Mouse (Mus musculus) lung, postnatal 10 days (tissue): ENCODE measurements around the gene Eef1akmt3.
A peak's percentile ranks its signal among the peaks of the same experiment; 100 is the strongest.
"Not testable (repeated sequence)": the region's sequence is repeated elsewhere in the genome, so short reads cannot be mapped to it uniquely, and the experiment has no call there.

Source experiments
- DNase-seq: peaks from one replicate; pipeline ENCODE4 v3.0.0; 2021

Eef1akmt3 gene

DNA sequence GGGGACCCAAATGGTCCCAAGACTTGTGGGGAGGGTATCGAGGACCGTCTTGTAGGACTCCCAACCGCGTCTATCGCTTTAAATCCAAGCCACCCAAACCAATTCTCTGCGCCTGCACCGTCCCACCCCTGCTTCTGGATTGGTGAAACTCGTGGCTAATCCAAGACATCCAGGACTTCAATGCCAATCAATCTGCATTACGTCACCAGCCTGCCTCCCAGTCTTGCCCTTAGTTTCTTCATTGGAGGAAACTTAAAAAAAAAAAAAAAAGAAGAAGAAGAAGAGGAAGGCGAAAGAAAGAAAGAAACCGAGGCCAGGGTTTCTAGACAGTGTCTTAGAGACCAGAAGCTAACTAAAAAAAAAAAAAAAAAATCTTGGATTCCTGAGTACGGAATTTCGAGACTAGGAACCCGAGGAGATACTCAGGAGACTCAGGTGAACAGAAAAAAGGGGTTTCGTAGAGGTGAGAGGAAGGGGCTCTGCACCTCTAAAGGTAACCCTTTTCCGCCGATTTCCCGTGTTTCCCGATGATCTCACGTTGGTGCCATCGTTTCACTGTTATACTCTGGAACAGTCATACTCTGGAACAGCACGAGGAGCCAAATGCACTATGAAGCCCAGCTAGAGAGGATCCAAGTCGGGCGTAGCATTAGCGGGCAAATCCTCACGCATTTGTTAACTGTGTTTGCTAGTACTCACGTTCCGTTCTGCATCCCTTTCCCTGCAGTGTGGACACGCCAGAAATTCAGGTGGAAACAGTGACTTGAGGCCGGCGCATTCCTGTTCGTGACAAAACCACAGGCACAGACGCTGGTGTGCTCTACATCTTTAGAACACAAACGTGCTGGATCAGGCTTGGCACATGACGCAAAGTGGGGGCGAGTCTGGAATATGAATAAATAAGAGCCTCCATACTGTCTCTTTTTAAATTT lies 29.1 kb upstream of the Eef1akmt3 start, which contains the start of gene Tspan31:
TSS of gene Tspan31 (minus strand) at position 75 of the 932 bp plus-strand sequence.
- peak; percentile 96 for DNase-seq

DNA sequence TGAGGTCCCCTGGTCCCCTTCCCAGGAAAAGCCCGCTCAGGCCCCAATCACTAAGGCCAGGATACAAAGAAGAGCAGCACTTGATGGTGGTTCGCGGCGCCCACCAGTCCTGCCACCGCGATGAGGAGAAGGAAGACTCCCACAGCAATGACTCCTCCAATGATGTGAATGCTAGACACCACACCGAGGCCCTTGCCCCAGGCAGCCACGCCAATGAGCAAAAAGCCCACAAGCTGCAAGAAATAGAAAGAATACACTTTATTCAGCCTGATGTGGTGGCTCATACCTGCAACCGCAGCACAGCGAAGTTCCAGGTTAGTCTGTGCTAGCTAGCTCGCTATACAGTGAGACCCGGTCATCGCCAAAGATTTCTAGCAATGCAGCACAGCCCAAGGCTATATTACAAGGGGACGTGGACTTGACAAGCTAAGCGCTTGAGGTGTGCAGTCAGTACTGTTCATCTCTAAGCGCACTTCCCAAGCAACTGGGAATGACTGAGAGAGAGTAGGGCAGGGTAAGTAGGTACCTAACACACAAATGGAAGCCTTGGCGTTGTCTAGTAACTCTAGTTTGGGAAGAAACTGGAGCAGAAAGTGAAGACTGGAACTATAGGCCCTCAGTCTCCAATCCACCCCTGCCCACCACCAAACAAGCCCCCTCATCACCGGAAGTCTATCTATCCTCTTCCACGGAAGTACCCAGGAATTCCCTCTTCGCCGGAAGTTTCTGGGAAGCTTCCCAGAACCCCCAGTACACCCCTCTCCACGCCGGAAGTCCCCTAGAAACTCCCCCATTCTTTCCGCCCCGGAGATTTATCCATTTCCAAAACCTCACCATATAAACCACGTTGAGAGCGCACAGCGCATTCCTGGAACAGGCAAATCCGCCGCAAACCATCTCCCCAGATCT lies 28.2 kb upstream of the Eef1akmt3 start:
- no peak for DNase-seq

DNA sequence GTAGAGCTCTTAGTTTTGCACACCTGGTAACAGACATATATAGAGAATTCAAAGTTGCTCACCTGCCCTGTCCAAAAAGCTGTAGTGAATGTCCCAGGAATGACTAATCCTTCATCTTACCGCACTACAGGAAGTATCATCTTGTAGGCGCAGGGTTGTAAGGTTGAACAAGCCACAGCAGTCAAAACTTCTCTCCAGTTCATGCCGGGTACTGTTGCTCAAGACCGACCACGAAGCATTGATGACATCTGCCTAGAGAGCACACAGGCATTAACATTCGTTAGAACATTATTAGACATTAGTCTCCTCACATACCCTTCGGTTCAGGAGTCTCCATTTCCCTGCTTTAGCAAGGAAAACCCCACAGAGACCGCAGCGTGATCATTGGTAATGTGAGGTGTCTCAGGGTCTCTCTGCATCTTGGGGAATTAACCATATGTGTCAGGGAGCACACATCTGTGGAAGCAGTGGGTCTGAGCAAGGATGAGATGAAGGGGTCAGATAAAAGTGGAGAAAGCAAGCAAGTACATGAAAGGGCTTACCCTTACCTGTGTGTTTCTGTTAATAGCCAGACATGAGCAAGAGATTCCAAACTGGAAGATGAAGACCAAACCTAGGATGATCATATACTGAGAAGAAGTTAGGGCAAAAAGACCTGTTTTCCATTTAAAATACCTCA lies 27.2 kb upstream of the Eef1akmt3 start:
- DNase-seq = no peak

DNA sequence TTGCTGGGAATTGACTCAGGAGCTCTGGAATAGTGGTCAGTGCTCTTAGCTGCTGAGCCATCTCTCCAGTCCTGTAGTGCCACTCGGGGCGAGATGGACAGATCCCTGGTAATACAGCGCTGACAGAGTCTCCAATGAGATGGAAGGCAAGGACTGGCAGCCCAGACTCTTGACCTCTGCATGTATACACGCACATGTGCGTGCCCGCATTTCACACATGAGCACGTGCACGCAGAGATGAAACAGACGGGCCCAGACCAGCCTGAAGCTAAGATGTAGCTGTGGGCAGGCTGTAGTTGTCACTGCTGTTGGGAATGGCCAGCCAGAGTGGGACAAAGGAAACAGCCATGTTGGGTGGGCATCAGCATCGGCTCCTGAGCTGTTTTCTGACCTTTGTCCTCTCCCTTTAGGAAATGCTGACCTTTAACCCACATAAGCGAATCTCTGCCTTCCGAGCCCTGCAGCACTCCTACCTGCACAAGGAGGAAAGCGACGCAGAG lies 25.3 kb upstream of the Eef1akmt3 start:
- no peak for DNase-seq

DNA sequence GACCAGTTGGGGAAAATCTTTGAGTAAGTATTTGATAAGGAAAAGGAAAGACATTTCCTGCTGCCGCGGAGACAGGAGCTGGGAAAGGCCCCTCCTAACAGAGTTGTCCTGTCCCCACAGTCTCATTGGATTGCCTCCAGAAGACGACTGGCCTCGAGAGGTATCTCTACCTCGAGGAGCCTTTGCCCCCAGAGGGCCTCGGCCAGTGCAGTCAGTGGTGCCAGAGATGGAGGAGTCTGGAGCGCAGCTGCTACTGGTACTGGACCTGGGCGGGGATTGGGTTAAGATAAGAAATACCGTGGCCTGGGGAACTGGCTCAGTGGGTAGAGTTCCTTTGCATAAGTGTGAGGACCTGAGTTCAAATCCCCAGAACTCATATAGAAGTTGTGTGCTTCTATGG lies 24.7 kb upstream of the Eef1akmt3 start:
- DNase-seq = no peak

DNA sequence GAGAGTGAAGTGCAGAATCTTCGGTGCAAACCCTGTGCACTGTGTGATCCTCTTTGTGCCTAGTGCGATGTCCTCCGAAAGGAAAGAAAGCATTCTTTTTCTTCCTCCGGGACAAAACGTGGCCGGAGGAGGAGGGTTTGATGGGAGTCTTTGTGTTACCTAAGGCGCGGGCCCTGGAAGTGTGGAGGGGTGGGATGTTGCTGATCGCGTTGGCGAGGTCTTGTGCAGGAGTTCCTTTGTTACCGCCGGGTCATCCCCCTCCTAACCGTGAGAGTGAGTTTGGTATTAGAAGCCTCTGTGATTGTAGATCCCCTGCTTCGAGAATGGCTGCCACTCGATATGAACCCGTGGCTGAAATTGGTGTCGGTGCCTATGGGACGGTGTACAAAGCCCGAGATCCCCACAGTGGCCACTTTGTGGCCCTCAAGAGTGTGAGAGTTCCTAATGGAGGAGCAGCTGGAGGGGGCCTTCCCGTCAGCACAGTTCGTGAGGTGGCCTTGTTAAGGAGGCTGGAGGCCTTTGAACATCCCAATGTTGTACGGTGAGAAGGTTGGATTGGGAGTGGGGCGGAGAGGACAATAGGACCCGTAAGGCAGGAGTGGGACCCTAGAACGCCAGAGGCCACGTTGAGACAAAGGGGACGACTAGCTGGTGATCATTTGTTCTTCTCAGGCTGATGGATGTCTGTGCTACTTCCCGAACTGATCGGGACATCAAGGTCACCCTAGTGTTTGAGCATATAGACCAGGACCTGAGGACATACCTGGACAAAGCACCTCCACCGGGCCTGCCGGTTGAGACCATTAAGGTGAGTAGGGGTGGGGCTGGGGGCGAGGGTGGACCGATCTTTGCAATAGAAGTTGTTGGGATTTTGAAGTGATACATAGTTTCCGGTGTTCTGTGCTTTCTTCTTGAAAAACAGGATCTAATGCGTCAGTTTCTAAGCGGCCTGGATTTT lies 22.9 kb upstream of the Eef1akmt3 start:
- no peak for DNase-seq

DNA sequence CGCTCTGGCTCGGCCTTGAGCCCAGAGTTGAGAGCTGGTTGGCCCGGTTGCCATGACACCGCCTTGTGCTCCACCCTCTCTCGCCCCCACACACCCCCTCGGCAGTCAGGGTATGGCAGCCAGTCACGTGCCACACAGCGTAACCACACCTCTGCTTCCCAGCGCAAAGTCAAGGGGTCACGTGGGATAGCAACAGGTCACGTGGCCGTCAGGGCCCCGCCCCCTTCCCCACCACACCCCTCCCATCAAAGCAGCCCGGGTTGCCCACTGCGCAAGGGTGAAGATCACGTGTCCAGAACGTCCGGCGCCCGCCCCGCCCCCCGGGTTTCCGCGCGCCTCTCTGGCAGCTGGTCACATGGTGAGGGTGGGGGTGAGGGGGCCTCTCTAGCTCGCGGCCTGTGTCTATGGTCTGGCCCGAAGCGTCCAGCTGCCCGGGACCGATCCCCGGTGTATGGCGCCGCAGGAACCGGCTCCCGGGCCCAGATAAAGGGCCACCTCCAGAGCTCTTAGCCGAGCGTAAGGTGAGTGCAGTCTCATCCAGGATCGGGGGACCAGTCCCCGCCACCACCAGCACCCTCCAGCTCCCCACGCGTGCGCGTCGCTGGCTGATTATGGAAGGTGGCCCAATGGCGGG lies 22.0 kb upstream of the Eef1akmt3 start, which contains the start of gene Cdk4:
TSS of gene Cdk4 (plus strand) at position 296 of the 634 bp plus-strand sequence.
- DNase-seq = peak; percentile 98

DNA sequence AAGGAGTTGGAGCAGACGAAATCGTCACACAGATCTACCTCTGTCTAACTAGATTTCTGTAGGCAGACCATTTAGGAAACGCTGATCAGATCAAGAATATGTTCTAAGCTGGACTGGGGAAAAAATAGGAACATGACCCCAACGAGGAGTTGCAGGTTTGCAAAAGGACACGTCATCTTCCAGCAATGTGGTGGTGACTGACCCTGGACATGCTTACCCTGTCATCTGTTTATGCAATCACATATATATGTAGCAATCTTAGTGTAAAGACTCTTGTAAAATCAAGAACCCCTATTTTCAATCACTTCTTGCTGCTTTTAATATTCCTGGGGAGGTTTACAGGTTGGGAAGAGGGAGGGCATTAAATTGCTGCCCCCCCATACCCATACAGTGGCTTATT lies 21.2 kb upstream of the Eef1akmt3 start:
- no peak for DNase-seq

DNA sequence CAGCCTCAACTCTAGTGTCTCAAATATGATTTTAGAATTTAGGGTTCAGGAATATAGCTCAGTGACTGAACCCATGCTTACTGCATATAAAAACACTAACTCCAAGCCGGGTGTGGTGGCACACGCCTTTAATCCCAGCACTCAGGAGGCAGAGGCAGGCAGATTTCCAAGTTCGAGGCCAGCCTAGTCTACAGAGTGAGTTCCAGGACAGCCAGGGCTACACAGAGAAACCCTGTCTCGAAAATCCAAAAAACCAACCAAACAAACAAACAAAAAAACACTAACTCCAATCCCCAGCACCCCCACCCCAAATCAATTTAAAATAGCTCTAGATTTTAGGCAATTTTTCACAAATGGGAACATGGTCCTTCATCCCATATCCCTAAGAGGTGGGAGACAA lies 20.8 kb upstream of the Eef1akmt3 start:
- DNase-seq = not testable (repeated sequence)

DNA sequence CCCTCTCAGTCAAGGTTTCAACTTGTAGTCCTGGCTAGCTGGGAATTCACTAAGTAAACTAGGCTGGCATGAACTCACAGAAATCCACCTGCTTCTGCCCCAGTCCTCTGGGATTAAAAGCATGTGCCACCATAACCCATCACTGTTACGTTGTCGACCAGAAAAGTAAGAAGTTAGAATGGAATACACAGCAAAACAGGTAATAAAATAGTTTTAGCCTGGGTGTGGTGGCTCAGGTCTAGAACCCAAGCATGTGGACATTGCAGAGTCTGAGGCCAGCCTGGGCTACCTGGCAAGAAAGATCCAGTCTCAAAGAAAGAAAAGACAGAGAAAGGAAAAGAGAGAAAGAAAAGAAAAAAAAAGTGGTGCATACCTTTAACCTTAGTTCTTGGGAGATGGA lies 20.2 kb upstream of the Eef1akmt3 start:
- no peak for DNase-seq

DNA sequence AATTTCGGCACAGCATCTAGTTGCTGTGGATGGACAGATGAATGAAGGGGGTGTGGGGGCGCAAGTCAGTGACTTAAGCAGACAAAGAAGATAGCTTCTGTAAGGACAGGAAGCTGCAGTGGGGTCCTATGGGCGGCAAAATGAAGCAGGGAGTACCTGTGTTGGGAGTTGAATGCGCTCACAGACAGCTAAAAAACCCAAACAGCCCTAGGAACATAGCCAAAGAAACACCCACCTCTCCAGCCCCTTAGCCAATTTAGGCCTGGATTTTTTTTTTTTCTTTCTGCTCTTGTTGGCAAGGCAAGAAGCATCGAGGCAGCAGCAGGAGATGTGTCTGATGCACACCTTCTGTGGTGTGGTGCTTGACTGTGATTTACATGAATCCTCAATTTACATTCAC lies 19.8 kb upstream of the Eef1akmt3 start:
- no peak for DNase-seq

DNA sequence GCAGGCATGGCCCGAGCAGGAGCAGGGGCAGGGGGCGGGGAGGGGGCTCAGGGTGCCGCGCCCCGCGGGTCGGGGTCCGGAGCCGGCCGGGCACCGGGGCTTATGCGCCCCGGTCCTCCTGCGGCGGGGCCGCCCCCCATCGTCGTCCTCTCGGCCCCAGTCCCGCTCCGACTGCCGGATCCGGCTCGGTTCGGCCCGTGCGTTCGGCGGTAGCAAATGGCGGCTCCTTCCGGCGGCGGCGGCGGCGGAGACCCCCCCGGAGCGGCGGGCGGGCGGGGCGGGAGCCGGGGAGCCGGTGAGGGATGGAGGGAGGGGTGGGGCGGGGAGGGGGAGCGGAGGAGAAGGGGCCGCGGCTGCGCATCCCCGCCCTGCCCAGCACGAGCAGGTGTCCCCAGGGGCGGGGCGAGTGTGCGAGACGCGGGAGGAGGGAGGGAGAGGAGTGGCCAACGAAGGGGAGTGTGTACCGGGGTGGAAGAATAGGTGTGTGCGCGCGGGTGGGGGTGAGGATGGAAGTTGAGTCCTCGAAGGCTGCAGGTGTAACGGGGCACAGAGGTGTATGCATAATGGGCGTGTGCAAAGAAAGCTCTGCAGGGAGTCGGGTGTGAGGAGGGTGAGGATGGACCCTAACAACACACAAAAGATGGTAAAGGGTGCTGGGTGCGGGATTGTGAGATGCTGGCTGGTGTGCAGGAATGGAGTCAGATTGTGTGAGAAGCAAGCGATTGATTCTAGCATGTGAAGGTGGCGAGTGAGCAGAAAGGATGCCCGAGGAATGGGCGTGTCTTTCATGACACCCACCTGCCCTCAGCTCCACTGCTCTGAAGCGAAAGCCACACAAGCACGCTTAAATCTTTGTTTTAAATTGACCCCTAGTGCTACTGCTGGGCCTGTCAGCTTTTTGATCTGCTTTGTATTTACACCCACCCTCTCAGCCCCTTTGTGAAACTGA lies 18.9 kb upstream of the Eef1akmt3 start, which contains the start of gene March9:
TSS of gene March9 (minus strand) at position 217 of the 949 bp plus-strand sequence.
- peak; percentile 80 for DNase-seq

DNA sequence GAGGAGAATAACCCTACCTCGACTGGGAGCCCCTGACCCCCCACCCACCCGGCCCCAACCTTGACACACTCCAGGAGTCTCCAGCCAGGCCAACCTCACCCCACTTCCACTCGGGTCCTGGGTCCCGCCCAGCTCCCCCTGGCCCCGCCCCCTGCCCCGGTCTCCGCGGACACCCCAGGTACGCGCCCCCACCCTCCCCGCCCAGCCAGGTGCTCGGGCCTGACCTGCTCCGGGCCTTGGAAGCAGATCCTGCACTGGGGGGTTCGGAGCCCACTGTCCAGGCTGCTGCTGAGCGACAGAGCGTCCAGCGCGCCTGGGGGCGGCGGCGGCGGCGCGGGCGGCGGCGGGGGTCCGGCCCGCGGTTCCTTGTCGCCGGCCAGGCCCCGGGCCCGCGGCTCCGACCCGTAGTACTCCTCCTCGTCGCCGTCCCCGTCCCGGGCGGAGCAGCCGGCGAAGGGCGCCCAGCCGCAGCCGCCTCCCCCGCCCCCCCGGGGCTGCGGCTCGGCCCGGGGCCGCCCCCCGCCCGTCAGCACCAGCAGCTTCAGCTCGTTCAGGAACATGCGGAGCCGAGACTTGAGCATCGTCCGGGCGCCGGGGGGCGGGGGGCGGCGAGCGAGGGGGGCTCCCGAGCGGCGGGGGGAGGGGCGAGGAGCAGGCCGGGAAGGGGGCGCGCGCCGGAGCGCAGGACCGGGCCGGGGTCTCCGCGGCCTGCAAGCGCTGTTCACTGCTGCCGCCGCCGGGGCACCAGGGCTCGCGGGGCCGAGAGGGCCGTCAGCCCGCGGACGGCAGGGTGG lies 18.1 kb upstream of the Eef1akmt3 start:
- DNase-seq = no peak

DNA sequence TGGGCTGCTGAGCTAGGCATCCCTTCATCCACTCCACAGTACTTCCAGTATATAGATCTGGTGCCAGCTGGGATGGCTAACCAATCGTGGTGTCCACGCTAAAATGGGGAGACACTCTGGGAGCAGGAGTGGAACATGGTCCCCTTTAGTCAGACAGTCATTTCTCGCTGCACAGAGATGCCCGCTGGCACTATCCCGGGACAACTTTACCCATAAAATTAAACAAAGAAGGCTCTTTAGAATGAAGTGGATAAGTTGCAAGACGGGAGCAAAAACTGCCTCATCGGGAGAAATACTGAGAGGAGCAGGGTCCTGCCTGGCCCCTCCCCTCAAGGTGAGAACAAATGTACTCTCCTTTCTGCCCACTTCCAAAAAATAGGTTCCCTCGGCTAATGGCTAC lies 17.4 kb upstream of the Eef1akmt3 start:
- DNase-seq = no peak

DNA sequence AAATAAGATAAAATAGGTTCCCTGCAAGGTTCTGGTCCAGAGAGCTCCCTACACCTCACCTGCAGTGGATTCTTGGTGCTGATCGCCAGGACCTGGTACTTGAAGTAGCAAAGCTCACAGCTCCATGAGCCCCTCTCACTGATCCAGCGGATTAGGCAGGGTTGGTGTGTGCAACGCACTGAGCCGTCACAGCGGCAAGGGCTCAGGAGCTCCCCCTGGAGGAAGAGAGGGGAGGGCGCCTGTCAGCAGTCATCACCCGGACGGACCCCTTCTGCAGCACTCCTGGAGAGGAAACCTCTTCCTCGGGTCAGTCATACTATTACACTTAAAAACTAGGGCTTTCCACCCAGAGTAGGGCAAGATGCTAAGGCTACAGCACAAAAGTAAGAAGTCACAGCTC lies 16.8 kb upstream of the Eef1akmt3 start:
- DNase-seq = peak; percentile 87

DNA sequence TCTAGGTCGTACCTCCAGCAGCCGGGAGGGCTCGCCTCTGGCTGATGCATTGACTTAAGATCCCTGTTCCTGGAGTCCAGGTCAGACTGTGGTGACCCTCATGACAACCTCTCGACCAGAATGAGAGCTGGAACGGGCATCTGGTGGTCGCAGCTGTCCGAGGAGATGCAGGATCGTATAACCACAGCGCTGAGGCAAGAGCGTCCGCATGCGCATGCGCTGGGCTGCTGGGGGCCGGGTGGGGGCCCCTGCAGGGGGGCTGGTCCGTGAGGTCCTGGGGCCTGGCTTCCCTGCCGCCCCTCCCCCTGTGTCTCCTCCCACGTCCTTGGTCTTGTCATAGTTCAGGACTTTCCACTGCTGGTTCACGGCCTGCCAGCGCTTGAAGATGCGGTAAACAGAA lies 15.2 kb upstream of the Eef1akmt3 start:
- no peak for DNase-seq

DNA sequence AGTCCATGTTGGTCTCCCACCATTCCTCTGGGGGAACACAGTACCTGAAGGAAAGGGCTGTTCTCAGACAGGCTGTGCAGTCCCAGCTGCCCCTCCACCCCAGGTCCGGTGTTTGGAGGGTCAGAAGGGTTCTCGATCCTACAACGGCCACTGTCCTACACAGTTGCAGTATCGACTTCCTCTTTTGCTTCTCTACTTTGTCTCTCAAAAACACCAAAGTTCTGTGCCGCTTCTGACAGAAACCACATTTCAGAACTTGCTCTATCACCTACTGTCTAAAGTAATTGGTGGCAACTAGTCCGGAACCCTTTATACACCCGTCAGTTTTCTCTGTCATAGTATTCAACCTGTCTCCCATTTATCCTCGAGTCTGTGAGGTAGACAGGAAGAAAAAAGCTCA lies 14.1 kb upstream of the Eef1akmt3 start:
- DNase-seq = no peak

DNA sequence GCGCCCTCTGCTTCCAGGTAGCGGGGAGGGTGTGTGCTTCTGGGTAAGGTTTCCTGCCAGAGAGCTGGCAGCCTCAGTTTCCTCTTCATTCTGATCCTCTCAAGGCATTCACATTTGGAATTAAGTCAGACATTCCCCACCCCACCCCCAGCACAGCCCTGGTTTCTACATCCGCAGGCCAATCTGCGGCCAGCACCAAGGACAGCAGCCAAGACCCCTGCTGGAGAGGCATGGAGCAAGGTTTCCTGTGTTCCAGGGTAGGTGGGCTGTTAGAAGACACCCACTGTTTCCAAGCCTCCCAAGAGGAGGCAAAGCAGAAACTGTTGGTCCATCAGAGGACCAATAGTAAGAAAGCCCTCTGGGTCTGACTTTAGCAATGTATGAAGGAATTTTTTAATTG lies 13.3 kb upstream of the Eef1akmt3 start:
- no peak for DNase-seq

DNA sequence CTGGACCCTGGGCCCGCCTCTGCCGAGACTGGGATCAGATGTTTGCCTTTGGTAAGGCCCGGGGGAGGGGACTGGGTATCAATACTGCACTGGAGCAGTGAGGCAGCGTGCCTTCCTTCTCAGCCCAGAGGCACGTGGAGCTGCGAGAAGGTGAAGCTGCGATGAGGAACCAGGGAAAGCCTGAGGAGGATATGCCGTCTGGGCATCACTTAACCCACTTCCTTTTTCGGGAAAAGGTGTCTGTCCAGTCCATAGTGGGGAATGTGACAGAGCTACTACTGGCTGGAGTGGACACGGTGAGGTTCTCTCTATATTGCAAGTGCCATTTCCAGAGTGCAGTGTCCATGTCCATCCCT lies 8.8 kb upstream of the Eef1akmt3 start:
- DNase-seq = no peak
